Mouse (Mus musculus): ENCODE measurements around the gene Trmt61a. TPM values are rescaled to one million over a fixed set of nuclear protein-coding genes. Genes with fewer than 3 reads are reported as not detected.

Trmt61a gene
- polyA plus RNA-seq, 1 experiment from 2014 or later = 7.0 TPM

DNA sequence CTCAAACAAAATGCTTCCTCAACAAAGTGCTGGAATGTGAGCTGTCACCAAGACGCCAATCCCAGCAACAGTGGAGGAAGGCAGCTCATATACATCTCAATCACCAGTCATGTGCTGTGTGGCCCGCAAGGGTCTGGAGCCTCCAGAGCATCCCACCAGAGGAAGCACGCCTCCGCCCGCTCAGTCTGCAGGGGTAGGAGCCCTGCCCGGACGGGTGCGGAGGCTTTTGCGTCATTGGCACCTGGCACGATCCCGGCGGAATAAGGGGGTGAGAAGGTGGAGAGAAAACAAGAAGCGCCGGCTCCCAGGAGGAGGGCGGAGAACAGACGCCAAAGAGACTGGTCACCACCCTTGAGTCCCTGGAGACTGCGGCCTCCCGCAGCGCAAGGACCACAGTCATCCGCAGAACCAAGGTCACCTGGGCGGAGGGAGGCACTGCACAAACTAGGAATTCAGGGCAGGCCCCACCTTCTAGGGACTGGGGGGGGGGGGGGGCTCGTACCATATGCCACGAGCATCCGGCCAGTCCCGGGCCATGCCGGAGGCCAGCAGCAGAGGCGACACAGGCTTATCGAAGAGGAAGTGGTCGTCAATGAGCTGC, 7.4 kb upstream of the Trmt61a start:
- H3K9ac ChIP-seq (replicated peaks; ENCODE audit: low read length) = peak overlapping the region; percentile 95
- H3K36me3 ChIP-seq (ENCODE audit: control insufficient read depth, insufficient read depth, low read length) = peaks cover 43% of the 10 kb centered on the region
- no peaks in the 10 kb centered on the region; the same call in 1 of the 2 replicates for H3K27me3 ChIP-seq (ENCODE audit: control insufficient read depth, insufficient read depth, low read length)
- no peaks in the 10 kb centered on the region for H3K9me3 ChIP-seq (ENCODE audit: control insufficient read depth, low read length)
- peaks cover 23% of the 10 kb centered on the region for H3K4me1 ChIP-seq (ENCODE audit: control insufficient read depth, insufficient read depth, low read length)
- H3K4me2 ChIP-seq (ENCODE audit: low read length) = peak overlapping the region; percentile 96
- H3K27ac ChIP-seq (replicated peaks; ENCODE audit: low read depth, low read length) = peak overlapping the region; percentile 94
- H3K4me3 ChIP-seq (replicated peaks; ENCODE audit: low read depth, low read length) = peak overlapping the region; percentile 88
- WGBS = under 1% methylated on average over 28 of the region's 29 CpGs
- DNase-seq = peak; percentile 47
- no peak for ATAC-seq (ENCODE audit: low FRiP score, low TSS enrichment)

DNA sequence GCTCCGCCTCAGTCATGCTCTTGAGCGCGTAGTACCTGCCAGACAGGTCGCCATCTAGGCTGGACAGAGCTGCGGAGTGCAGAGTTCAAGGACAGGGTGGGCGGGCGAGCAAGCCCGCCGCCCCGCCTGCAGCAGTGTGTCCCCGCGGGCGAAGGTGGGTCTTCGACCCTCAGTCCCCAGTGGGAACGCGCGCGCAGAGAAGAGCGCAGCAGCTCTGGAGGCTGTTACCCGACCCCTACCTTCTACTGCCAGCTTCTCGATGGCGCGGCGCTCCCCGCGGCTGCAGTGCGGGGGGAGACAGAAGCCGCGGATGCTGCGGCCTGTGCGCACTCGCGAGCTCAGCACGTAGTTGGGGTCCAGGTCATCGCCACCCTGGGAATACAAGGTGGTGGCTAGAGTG, 6.9 kb upstream of the Trmt61a start:
- DNase-seq (peak; percentile 65), ATAC-seq (ENCODE audit: low FRiP score, low TSS enrichment) (0 out of 2 replicates have a peak, but pooled peaks have one; percentile 1)
- WGBS = under 1% methylated on average over 35 of the region's 35 CpGs

DNA sequence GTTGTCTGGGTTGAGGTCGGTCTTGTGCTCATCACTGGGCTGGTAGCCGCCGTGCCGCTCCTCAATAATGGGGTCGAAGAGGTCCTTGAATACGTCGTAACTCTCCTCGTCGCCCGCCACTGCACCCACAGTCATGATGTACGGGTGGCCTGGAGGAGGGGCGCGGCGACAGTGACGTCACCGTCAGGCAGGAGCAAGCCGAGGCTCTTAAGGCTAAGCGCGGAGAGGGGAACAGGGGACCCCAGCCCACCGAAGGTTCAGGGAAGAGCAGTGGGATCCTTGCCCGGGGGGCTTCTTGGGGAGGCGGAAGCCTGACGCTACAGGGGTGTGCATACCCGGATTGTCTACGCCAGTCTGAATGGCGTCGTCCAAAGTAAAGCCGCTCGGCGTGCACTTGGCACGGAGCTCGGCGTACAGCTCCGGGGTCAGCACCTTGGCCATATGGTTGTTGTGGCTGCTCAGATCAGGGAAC, 6.4 kb upstream of the Trmt61a start:
- H3K36me3 ChIP-seq (ENCODE audit: control insufficient read depth, insufficient read depth, low read length) = peaks cover 33% of the 10 kb centered on the region
- peak overlapping the region; percentile 96 for H3K4me2 ChIP-seq (ENCODE audit: low read length)
- H3K9ac ChIP-seq (replicated peaks; ENCODE audit: low read length) = peak overlapping the region; percentile 95
- WGBS = under 1% methylated on average over 34 of the region's 34 CpGs
- ATAC-seq (ENCODE audit: low FRiP score, low TSS enrichment) = peak; percentile 48
- H3K4me3 ChIP-seq (replicated peaks; ENCODE audit: low read depth, low read length) = peak overlapping the region; percentile 88
- H3K27ac ChIP-seq (replicated peaks; ENCODE audit: low read depth, low read length) = peak overlapping the region; percentile 94
- peaks cover 23% of the 10 kb centered on the region for H3K4me1 ChIP-seq (ENCODE audit: control insufficient read depth, insufficient read depth, low read length)
- DNase-seq = peak; percentile 86
- H3K27me3 ChIP-seq (ENCODE audit: control insufficient read depth, insufficient read depth, low read length) = no peaks in the 10 kb centered on the region; the same call in 1 of the 2 replicates
- H3K9me3 ChIP-seq (ENCODE audit: control insufficient read depth, low read length) = no peaks in the 10 kb centered on the region

More for the DNA sequence above, 6.9 kb upstream of the Trmt61a start:
- Histone ChIP-seq H3K4me2 (ENCODE audit: low read length) (peak overlapping the region; percentile 96), H3K9ac (replicated peaks; ENCODE audit: low read length) (peak overlapping the region; percentile 95), H3K9me3 (ENCODE audit: control insufficient read depth, low read length) (no peaks in the 10 kb centered on the region), H3K27ac (replicated peaks; ENCODE audit: low read depth, low read length) (peak overlapping the region; percentile 94), H3K36me3 (ENCODE audit: control insufficient read depth, insufficient read depth, low read length) (peaks cover 38% of the 10 kb centered on the region), H3K4me1 (ENCODE audit: control insufficient read depth, insufficient read depth, low read length) (peaks cover 23% of the 10 kb centered on the region), H3K27me3 (ENCODE audit: control insufficient read depth, insufficient read depth, low read length) (no peaks in the 10 kb centered on the region; the same call in 1 of the 2 replicates), H3K4me3 (replicated peaks; ENCODE audit: low read depth, low read length) (peak overlapping the region; percentile 88)

DNA sequence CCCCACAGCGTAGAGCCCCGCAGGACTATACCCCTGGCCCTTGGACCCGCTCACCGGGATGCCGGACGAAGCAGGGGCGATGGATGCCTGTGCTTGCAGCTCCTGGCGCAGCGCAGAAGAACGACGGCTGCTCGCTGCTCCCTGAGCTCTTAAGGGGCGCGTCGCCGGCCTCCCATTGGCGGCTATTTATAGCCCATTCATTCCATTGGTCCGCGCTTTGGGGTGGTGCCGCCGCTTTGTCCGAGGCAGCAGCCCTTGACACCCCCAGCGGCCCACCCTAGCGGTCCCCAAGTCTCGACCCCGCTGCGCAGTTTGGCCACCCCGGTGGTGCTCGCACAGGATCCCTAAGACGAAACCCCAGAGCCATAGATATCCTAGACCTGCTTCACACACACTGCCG, 5.7 kb upstream of the Trmt61a start, which contains the start of gene Ckb:
Ckb (minus strand) TSS at position 163 of the 400 bp plus-strand sequence.
- Histone ChIP-seq H3K4me1 (ENCODE audit: control insufficient read depth, insufficient read depth, low read length) (peaks cover 24% of the 10 kb centered on the region), H3K4me2 (ENCODE audit: low read length) (peak within 1 kb of the TSS; percentile 96), H3K36me3 (ENCODE audit: control insufficient read depth, insufficient read depth, low read length) (peaks cover 31% of the 10 kb centered on the region), H3K27ac (replicated peaks; ENCODE audit: low read depth, low read length) (peak within 1 kb of the TSS; percentile 94), H3K27me3 (ENCODE audit: control insufficient read depth, insufficient read depth, low read length) (no peaks in the 10 kb centered on the region; the same call in 1 of the 2 replicates), H3K9ac (replicated peaks; ENCODE audit: low read length) (peak within 1 kb of the TSS; percentile 95), H3K4me3 (replicated peaks; ENCODE audit: low read depth, low read length) (peak within 1 kb of the TSS; percentile 88), H3K9me3 (ENCODE audit: control insufficient read depth, low read length) (no peaks in the 10 kb centered on the region)
- 0% methylated on average over 31 of the region's 31 CpGs for WGBS
- ATAC-seq (ENCODE audit: low FRiP score, low TSS enrichment) (peak; percentile 88), DNase-seq (peak; percentile 97)

GRCm38 (mm10) chr12:111672581-111672980, 5.3 kb upstream of the Trmt61a start:
- Histone ChIP-seq H3K36me3 (ENCODE audit: control insufficient read depth, insufficient read depth, low read length) (peaks cover 27% of the 10 kb centered on the region), H3K27ac (replicated peaks; ENCODE audit: low read depth, low read length) (peak overlapping the region; percentile 94), H3K27me3 (ENCODE audit: control insufficient read depth, insufficient read depth, low read length) (no peaks in the 10 kb centered on the region; the same call in 1 of the 2 replicates), H3K4me1 (ENCODE audit: control insufficient read depth, insufficient read depth, low read length) (peaks cover 28% of the 10 kb centered on the region), H3K4me3 (replicated peaks; ENCODE audit: low read depth, low read length) (peak overlapping the region; percentile 88), H3K9me3 (ENCODE audit: control insufficient read depth, low read length) (no peaks in the 10 kb centered on the region), H3K4me2 (ENCODE audit: low read length) (peak overlapping the region; percentile 96), H3K9ac (replicated peaks; ENCODE audit: low read length) (peak overlapping the region; percentile 95)
- ATAC-seq (ENCODE audit: low FRiP score, low TSS enrichment) (peak; percentile 26; the same call in 1 of the 2 replicates), DNase-seq (no peak)
- 10% methylated on average over 12 of the region's 12 CpGs for WGBS

DNA sequence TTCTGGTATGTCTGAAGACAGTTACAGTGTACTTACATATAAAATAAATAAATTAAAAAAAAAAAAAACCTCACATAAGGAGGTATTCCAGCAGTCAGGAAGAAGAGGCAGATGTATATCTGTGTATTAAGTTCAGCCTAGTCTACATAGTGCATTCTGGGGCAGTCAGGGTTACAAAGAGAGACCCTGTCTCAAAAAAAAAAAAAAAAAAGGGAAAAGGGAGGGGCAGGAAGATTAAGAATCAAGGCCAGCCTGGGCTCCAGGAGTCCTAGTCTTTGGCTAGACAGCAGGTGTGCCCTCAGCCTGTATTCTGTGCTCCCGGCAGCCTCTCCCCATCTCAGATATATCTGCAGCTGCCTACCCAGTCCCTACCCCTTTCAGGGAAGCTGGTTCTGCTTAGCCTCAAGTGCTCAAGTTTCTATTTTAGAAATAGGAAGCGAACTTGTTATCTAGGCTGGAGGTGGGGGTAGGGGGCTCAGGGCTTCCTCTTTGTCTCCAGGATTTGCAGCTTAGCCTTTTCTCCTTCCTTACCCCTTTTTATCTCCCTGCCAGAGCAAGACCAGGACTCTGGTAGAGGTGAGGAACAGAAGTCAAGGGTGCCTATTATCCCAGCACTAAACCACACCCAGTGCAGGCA, 2.9 kb upstream of the Trmt61a start:
- no peaks in the 10 kb centered on the region for H3K9me3 ChIP-seq (ENCODE audit: control insufficient read depth, low read length)
- H3K27ac ChIP-seq (replicated peaks; ENCODE audit: low read depth, low read length) = no peak overlapping the region
- H3K9ac ChIP-seq (replicated peaks; ENCODE audit: low read length) = no peak overlapping the region
- no peak overlapping the region for H3K4me2 ChIP-seq (ENCODE audit: low read length)
- 61% methylated on average over 2 of the region's 2 CpGs for WGBS
- peaks cover 8% of the 10 kb centered on the region for H3K36me3 ChIP-seq (ENCODE audit: control insufficient read depth, insufficient read depth, low read length)
- DNase-seq (no peak), ATAC-seq (ENCODE audit: low FRiP score, low TSS enrichment) (no peak)
- no peaks in the 10 kb centered on the region; the same call in 1 of the 2 replicates for H3K27me3 ChIP-seq (ENCODE audit: control insufficient read depth, insufficient read depth, low read length)
- H3K4me1 ChIP-seq (ENCODE audit: control insufficient read depth, insufficient read depth, low read length) = peaks cover 27% of the 10 kb centered on the region
- H3K4me3 ChIP-seq (replicated peaks; ENCODE audit: low read depth, low read length) = no peak overlapping the region

DNA sequence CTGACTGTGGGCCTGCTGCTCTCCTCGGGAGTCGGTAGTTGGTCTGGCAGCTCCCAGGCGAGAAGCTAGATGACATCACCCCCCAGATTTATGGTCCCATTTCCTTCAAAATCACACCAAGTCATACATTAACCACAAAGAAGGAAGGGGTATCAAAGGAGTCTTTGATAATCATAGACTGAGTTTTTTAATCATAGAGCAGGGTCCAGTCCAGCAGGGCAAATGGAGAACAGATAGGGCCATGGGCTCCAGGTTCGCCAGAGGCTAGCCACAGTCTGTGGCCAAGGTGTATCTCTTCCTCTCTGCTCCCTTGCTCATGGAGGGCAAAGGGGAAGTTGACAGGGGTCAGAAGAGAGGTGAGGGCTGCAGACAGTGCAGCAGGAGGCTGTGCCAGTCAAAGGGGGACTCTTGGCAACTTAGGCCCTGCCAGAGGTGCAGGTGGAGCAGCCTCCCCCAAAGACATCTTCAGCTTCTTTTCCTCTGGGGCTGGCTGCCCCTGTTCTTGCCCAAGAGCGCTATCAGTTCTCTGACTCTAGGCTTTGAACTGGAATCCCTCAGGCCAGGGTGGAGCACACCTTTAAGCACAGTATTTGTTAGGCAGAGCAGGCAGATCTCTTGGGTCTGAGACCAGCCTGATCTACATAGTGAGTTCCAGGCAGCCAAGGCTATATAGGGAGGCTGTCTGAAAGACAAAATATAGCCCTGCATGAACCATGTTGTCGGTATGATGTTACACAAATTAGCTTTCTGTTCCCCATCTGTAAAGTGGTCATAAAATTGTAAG, 1.9 kb upstream of the Trmt61a start:
- Histone ChIP-seq H3K36me3 (ENCODE audit: control insufficient read depth, insufficient read depth, low read length) (0 out of 2 replicates have a peak, but pooled peaks cover 3% of the 10 kb centered on the region), H3K9ac (replicated peaks; ENCODE audit: low read length) (no peak overlapping the region), H3K4me3 (replicated peaks; ENCODE audit: low read depth, low read length) (no peak overlapping the region), H3K27me3 (ENCODE audit: control insufficient read depth, insufficient read depth, low read length) (no peaks in the 10 kb centered on the region; the same call in 1 of the 2 replicates), H3K9me3 (ENCODE audit: control insufficient read depth, low read length) (no peaks in the 10 kb centered on the region), H3K27ac (replicated peaks; ENCODE audit: low read depth, low read length) (0 out of 2 replicates have a peak overlapping the region, but pooled peaks have one; percentile 8), H3K4me2 (ENCODE audit: low read length) (no peak overlapping the region), H3K4me1 (ENCODE audit: control insufficient read depth, insufficient read depth, low read length) (peaks cover 21% of the 10 kb centered on the region)
- DNase-seq (no peak), ATAC-seq (ENCODE audit: low FRiP score, low TSS enrichment) (no peak)
- WGBS = 90% methylated on average over 6 of the region's 6 CpGs

GRCm38 (mm10) chr12:111677421-111677820, 484 bp upstream of the Trmt61a start:
- DNase-seq (no peak), ATAC-seq (ENCODE audit: low FRiP score, low TSS enrichment) (no peak; the same call in 1 of the 2 replicates)
- Histone ChIP-seq H3K27ac (replicated peaks; ENCODE audit: low read depth, low read length) (peak overlapping the region; percentile 88), H3K36me3 (ENCODE audit: control insufficient read depth, insufficient read depth, low read length) (0 out of 2 replicates have a peak, but pooled peaks cover 10% of the 10 kb centered on the region), H3K27me3 (ENCODE audit: control insufficient read depth, insufficient read depth, low read length) (no peaks in the 10 kb centered on the region; the same call in 1 of the 2 replicates), H3K4me1 (ENCODE audit: control insufficient read depth, insufficient read depth, low read length) (peaks cover 20% of the 10 kb centered on the region), H3K4me2 (ENCODE audit: low read length) (peak overlapping the region; percentile 93), H3K9me3 (ENCODE audit: control insufficient read depth, low read length) (no peaks in the 10 kb centered on the region), H3K4me3 (replicated peaks; ENCODE audit: low read depth, low read length) (peak overlapping the region; percentile 90), H3K9ac (replicated peaks; ENCODE audit: low read length) (peak overlapping the region; percentile 65)
- WGBS = 18% methylated on average over 5 of the region's 5 CpGs

Measured in midbrain, embryonic 14.5 days (tissue).